Mouse (Mus musculus) hindbrain, embryonic 13.5 days (tissue): ENCODE data around the gene Fan1. TPM values are rescaled to one million over a fixed set of nuclear protein-coding genes. Genes with fewer than 3 reads are reported as not detected.

ENCODE experiments used
- ATAC-seq: fragments of 200-750 bp; cut with Nextera tagmentation; 2 replicates; pipeline ENCODE4 v1.8.0; 2017; ENCODE audit warnings: moderate TSS enrichment; ENCODE audit not compliant: low FRiP score
- H3K27ac ChIP-seq: fragments of 300-500 bp; sonication (generic); 2 replicates; pipeline ENCODE4 v1.5.1; 2015; ENCODE audit warnings: inconsistent platforms, mild to moderate bottlenecking, moderate library complexity
- H3K27me3 ChIP-seq: fragments of 300-500 bp; sonication (generic); 2 replicates; pipeline ENCODE4 v1.6.1; 2015; ENCODE audit warnings: mild to moderate bottlenecking, inconsistent platforms
- H3K36me3 ChIP-seq: fragments of 300-500 bp; sonication (generic); 2 replicates; pipeline ENCODE4 v1.6.1; 2015; ENCODE audit warnings: mild to moderate bottlenecking, inconsistent platforms
- H3K4me1 ChIP-seq: fragments of 300-500 bp; sonication (generic); replicated peaks from 2 replicates; pipeline ENCODE4 v1.6.1; 2015; ENCODE audit warnings: inconsistent platforms
- H3K4me2 ChIP-seq: fragments of 300-500 bp; sonication (generic); 2 replicates; pipeline ENCODE4 v1.6.1; 2015; ENCODE audit warnings: inconsistent platforms, mild to moderate bottlenecking, moderate library complexity
- H3K4me3 ChIP-seq: fragments of 300-500 bp; sonication (generic); 2 replicates; pipeline ENCODE4 v1.5.1; 2015; ENCODE audit warnings: mild to moderate bottlenecking, inconsistent platforms
- H3K9ac ChIP-seq: fragments of 300-500 bp; sonication (generic); 2 replicates; pipeline ENCODE4 v1.6.1; 2015; ENCODE audit warnings: mild to moderate bottlenecking, inconsistent platforms
- H3K9me3 ChIP-seq: fragments of 300-500 bp; sonication (generic); 2 replicates; pipeline ENCODE4 v1.6.1; 2016; ENCODE audit warnings: inconsistent platforms
- WGBS: fragments of 180-500 bp; shearing (Covaris S2); methylation state at CpG from one replicate; pipeline ENCODE4 v1.1.7; 2015; 5-methylcytosine and 5-hydroxymethylcytosine counted together
- polyA plus RNA-seq: library from polyadenylated mRNA; unstranded; fragments of >200 nt; fragmentation: Nextera tagmentation; extraction: Ambion mirVana; gene quantifications from 2 replicates; pipeline ENCODE4 v1.2.1, GENCODE M21; 2015

Gene Fan1
- polyA plus RNA-seq, 1 experiment from 2014 or later = 7.8 TPM

DNA sequence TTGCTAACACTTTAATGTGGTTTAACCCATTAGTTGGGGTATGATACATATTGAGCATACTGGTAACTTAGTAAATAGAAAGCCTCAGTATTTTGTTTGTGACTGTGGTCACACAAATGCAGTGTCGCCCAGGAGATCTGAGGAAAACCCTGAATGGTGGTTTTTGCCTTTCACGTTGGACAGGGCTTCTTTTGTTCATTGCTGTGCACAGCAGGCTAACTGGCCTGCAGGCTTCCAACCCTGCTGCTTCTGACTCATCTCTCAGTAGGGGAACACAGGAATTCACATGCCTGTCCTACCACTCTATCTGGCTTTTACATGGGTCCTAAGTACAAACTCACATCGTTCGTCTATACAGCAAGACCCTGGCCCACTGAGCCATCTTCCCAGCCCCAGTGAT lies 52.2 kb downstream of the Fan1 start:
- H3K4me3 ChIP-seq = no peak overlapping the region
- no peak overlapping the region for H3K4me2 ChIP-seq
- H3K9me3 ChIP-seq = no peaks in the 10 kb centered on the region
- 65% methylated on average over 4 of the region's 4 CpGs for WGBS
- no peak overlapping the region for H3K27ac ChIP-seq
- no peak for ATAC-seq
- H3K4me1 ChIP-seq = no peaks in the 10 kb centered on the region
- no peak overlapping the region for H3K9ac ChIP-seq
- no peaks in the 10 kb centered on the region for H3K27me3 ChIP-seq
- H3K36me3 ChIP-seq = peaks cover 50% of the 10 kb centered on the region

DNA sequence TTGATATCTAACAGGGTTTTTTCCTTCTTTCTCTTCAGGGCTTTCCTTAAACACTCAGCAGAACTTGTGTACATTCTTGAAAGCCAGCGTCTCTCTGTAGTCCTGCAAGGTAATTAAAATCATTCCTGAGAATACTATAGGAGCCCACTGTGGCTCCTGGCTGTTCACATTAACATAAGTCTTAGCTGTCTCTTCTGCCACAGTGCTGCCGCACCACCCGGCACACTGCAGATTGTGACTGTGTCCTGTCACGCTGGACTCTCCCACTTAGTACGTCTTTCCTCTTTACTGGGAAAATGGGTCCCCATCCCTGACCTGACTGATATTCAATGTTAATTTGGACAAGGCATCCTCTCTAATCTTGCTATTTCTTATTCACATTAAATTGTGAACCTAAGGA lies 52.8 kb downstream of the Fan1 start:
- Histone ChIP-seq H3K9me3 (no peaks in the 10 kb centered on the region), H3K27ac (peak overlapping the region; percentile 19; the same call in 1 of the 2 replicates), H3K4me1 (no peaks in the 10 kb centered on the region), H3K9ac (no peak overlapping the region), H3K4me3 (no peak overlapping the region), H3K36me3 (peaks cover 54% of the 10 kb centered on the region), H3K27me3 (no peaks in the 10 kb centered on the region), H3K4me2 (no peak overlapping the region)
- no peak for ATAC-seq
- 76% methylated on average over 5 of the region's 5 CpGs for WGBS

GRCm38 (mm10) chr7:64312811-64313210 lies 61.1 kb downstream of the Fan1 start:
- ATAC-seq = no peak
- Histone ChIP-seq H3K9ac (no peak overlapping the region), H3K27ac (no peak overlapping the region), H3K36me3 (peaks cover 42% of the 10 kb centered on the region), H3K4me2 (no peak overlapping the region), H3K4me3 (no peak overlapping the region), H3K27me3 (no peaks in the 10 kb centered on the region), H3K9me3 (no peaks in the 10 kb centered on the region), H3K4me1 (no peaks in the 10 kb centered on the region)
- WGBS = 83% methylated on average over 7 of the region's 7 CpGs

DNA sequence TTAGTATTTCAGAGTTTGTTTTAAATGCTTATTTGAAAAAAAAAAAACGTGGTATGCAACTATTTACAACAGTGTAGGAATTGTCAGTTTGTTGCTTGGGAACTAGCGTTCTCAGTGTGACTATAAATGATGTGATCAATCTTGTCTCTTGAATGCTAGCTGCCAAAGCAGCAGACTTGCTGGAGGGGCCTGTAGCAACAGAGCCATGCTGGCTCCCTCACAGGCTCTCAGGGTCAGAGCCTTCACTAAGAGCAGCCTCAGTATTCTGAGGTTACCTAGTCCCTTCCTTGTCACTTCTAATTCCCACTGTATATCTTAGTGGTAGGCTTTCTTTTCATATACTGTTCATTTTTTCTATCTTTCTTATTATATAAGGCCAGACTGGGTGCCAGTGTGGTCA lies 63.1 kb downstream of the Fan1 start:
- WGBS = 35% methylated on average over 2 of the region's 2 CpGs
- H3K4me1 ChIP-seq = no peaks in the 10 kb centered on the region
- H3K4me3 ChIP-seq = no peak overlapping the region
- no peak overlapping the region for H3K27ac ChIP-seq
- ATAC-seq = no peak
- no peaks in the 10 kb centered on the region for H3K9me3 ChIP-seq
- H3K27me3 ChIP-seq = no peaks in the 10 kb centered on the region
- H3K36me3 ChIP-seq = peaks cover 29% of the 10 kb centered on the region
- H3K9ac ChIP-seq = no peak overlapping the region
- no peak overlapping the region for H3K4me2 ChIP-seq

GRCm38 (mm10) chr7:64310241-64310640 lies 63.7 kb downstream of the Fan1 start:
- Histone ChIP-seq H3K4me3 (no peak overlapping the region), H3K27me3 (no peaks in the 10 kb centered on the region), H3K9me3 (no peaks in the 10 kb centered on the region), H3K27ac (peak overlapping the region; percentile 48; the same call in 1 of the 2 replicates), H3K9ac (no peak overlapping the region), H3K4me2 (no peak overlapping the region), H3K4me1 (no peaks in the 10 kb centered on the region), H3K36me3 (peaks cover 27% of the 10 kb centered on the region)
- ATAC-seq = no peak
- 56% methylated on average over 7 of the region's 7 CpGs for WGBS

Other genes with a start within 250 kb of the Fan1 start
- gene Trpm1, start 220.3 kb downstream of the Fan1 start, polyA plus RNA-seq = 0.26 and 0.66 TPM in 2 replicates
- 10.7 and 11.2 TPM in 2 replicates for gene Mtmr10, start 86.4 kb downstream of the Fan1 start, polyA plus RNA-seq
- 27.9 and 28.8 TPM in 2 replicates for gene Mphosph10, start 18.2 kb upstream of the Fan1 start, polyA plus RNA-seq
- 41.8 and 53.3 TPM in 2 replicates for gene Mcee, start 18.5 kb upstream of the Fan1 start, polyA plus RNA-seq
- 152 and 154 TPM in 2 replicates for gene Apba2, start 127.6 kb upstream of the Fan1 start, polyA plus RNA-seq